Mouse (Mus musculus) bone marrow macrophage, adult 2 months (primary cell): ENCODE results near the gene Itsn1.

Experiments used
- CTCF ChIP-seq: IDR thresholded peaks from 2 replicates; pipeline ENCODE4 v1.5.1; 2012; ENCODE audit warnings: low read depth, mild to moderate bottlenecking, low read length, moderate library complexity
- POLR2A ChIP-seq: IDR thresholded peaks from 2 replicates; pipeline ENCODE4 v1.6.1; 2012; ENCODE audit warnings: mild to moderate bottlenecking, low read depth, low read length, borderline replicate concordance

DNA sequence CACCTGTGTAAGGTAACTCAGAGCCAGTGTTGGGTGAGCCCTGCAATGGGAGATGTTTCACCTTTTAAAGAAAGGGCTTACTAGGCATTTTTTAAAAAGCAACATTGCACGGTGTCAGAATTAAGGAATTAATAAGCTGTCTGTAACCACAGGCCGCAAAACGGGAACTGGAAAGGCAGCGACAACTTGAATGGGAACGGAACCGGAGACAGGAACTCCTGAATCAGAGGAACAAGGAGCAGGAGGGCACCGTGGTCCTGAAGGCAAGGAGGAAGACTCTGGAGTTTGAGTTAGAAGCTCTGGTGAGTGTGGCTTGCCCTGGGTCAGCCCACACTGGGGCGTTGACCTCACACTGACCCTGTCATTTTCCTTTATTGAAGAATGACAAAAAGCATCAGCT lies 91.2 kb downstream of the Itsn1 start:
- TF ChIP-seq POLR2A (no peak), CTCF (no peak)
